Mouse (Mus musculus) retina, postnatal 7 days (tissue): ENCODE data around the gene Lhx1.

Experiments
- DNase-seq: peaks from one replicate; pipeline ENCODE4 v3.0.0-alpha.2; 2012; ENCODE audit warnings: low read depth, low spot score

Gene Lhx1

DNA sequence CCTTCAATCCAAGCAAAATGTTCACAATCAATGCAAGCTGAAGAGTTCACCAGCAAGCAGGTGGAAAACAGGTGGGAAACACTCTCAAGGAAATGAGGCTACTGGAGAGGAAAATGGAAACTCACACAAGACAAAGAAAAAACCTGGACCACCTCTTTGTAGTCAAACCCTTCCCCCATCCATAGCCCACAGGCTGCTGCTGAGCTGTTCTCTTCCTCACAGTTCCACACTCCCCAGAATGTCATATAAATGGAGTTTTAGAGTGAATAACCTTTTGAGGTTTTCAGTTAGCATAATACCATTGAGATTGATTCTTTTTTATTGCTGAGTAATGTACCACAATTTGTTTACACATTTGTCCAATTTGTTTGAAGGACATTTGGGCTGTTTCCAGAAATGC lies 28.4 kb downstream of the Lhx1 start:
- DNase-seq, result no peak

DNA sequence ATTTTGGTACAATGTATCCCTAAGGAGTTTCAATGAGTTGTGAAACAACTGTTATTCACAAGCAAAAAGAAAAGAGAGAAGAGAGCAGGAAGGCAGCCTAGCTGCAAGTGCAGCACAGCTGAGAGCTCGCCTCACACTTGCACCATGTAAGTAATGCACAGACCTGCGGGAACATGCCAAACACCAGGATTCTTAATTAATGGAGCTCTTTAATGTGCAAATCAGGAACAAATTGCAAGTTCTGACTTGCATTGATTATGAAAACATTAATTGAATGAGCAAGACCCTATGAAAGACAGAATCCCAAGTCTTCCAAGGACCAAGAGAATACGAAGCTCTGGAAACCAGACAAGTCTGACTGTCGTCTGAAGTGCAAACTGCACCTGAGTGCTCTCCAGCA lies 29.6 kb downstream of the Lhx1 start:
- no peak for DNase-seq

DNA sequence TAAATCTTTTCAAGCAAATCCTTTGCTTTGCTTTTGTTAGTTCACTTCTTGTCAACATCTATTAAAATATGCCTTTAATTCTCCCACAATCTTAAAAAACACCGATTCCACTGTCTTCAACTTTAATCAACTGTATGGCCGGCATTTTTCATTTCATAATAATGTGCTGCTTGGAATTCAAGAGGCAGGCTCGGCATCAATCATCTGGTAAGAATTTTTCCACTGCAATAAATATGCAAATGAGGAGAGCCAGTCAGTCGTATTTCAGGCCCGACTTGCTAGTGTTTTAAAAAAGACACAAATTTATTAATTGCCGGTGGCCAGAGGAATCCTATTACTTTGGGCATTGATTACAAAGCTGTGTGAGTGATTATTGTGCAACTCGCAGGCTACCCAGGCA lies 43.7 kb downstream of the Lhx1 start:
- DNase-seq, result no peak

DNA sequence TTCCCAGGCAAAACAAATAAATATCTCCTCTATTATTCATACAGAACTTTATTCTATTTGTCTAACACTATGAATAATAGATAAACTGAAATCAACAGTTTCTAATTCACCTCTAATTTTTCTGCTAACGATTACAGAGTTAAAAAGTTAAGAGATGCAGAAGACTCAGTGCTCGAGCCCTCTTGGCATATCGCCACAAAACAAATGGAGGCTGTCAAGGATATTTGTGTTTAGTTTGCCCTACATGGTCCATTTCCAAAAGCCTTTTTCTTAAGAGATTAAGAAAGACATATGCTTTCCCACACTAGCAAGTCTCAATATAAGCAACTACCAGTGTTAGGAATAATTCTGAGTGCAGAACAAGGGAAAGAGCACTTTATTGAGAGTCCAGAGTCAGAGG lies 44.9 kb downstream of the Lhx1 start:
- DNase-seq, result no peak

DNA sequence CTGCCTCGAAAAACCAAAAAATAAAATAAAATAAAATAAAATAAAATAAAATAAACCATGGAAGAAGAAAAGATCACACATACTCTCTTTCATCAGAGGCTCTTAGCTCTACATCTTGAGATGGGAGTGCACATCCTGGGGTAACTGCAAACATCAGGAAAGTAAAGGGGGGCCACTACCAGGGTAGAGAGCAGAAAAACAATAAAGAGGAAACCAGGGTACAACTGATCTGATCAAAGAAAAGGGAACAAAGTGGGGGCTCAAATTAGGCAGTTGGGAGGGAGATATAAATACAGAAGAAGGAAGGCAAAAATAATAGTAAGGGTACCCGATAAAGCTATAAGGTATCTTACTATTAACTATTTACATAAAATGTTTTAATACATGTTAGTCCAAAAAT lies 48.7 kb downstream of the Lhx1 start:
- DNase-seq, result no peak

DNA sequence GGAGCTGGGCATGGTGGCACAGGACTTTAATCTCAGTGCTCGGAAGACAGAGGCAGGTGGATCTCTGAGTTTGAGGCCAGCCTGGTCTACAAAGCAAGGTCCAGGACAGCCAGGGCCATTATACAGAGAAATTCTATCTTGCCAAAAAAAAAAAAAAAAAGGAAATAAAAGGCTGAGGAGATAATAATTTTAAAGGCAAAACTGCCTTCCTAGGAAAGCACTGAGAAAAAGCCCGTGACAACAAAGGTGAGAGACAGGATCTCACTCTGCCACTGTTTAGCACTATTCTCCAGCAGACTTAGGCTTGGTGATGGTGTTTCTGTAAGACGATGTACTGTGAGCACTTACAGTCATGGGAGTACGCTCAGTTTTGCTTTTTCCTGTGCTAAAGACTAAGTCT lies 49.3 kb downstream of the Lhx1 start:
- no peak for DNase-seq

DNA sequence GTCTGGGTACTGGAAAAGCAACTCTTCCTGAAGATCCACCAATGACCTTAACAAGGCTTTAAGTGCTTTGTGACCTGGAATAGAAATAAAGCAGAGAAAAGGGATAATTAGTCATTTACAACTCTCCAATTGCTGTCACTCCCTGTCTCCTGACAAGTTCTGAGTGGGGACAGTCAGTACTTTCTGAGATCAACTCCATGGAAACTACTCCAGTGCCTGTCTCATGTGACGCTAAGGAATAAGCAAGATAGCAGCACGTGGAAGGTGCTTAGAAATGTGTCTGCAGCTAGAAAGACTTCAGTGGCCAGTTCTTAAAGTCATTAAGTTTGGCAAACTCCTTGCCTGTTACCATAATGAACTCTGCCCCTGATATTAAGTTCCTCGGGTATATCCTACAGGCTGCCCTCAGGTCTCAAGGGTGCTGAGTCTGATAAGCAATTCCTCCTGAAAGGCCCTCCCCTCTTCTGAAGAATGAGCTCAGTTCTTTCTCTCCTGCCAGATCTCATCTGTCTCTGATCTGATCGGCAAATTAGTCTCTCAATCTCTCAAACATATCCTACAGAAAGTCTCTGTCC lies 52.2 kb downstream of the Lhx1 start:
- DNase-seq, result no peak
